Mouse (Mus musculus) erythroblast, embryonic 14.5 days (primary cell): Measurements from ENCODE around the gene Ehd1. TPM values are rescaled to one million over a fixed set of nuclear protein-coding genes. Genes with fewer than 3 reads are reported as not detected.
A peak's percentile ranks its signal among the peaks of the same experiment; 100 is the strongest.
"Not testable (repeated sequence)": the region's sequence is repeated elsewhere in the genome, so short reads cannot be mapped to it uniquely, and the experiment has no call there.

Experiments used
- H3K27me3 ChIP-seq: 2 replicates; pipeline ENCODE4 v1.6.1; 2012; ENCODE audit warnings: inconsistent platforms; ENCODE audit not compliant: control insufficient read depth
- H3K36me3 ChIP-seq: 2 replicates; pipeline ENCODE4 v1.6.1; 2012; ENCODE audit warnings: mild to moderate bottlenecking, inconsistent platforms; ENCODE audit not compliant: control insufficient read depth
- H3K4me1 ChIP-seq: 2 replicates; pipeline ENCODE4 v1.6.1; 2012; ENCODE audit warnings: inconsistent platforms; ENCODE audit not compliant: control insufficient read depth
- H3K4me3 ChIP-seq: replicated peaks from 2 replicates; pipeline ENCODE3; 2012; ENCODE audit warnings: moderate library complexity, mild to moderate bottlenecking, inconsistent platforms
- H3K9me3 ChIP-seq: 2 replicates; pipeline ENCODE4 v1.6.1; 2012; ENCODE audit warnings: low read length, inconsistent platforms, mixed read lengths; ENCODE audit not compliant: control insufficient read depth
- GATA1 ChIP-seq: IDR thresholded peaks from 2 replicates; pipeline ENCODE4 v1.6.1; 2012; ENCODE audit warnings: low read length, inconsistent platforms, mixed read lengths
- TAL1 ChIP-seq: IDR thresholded peaks from 3 replicates; pipeline ENCODE4 v1.6.1; 2012; ENCODE audit warnings: low read length, inconsistent platforms, mixed read lengths
- polyA plus RNA-seq: library from polyadenylated mRNA; stranded (reverse); fragments of >175 nt; gene quantifications from 2 replicates; pipeline ENCODE4 v1.2.3, GENCODE M21; 2012

The Ehd1 gene
- polyA plus RNA-seq, 1 experiment = 32.9 TPM

DNA sequence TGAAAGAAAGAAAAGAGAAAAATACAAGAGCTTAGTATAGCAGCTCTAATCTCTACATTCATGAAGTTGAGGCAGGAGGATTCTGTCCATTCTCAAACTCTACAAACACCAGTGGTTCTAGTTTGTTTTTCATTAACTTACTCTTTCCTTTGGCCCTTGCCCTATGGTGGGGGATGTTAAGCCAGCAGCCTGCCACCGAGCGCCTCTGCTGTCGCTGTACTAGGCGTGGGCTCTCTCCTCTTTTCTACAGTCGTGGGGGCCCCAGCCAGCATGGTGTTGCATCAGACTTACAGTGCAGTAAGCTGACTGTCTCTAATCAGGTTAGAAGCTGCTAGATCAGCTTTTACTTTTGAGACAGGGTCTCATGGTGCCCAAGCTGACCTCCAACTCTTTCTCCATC is 6.5 kb downstream of the Ehd1 start:
- no peaks in the 10 kb centered on the region for H3K27me3 ChIP-seq
- TF ChIP-seq TAL1 = no peak
- no peak for TF ChIP-seq GATA1
- peaks cover 100% of the 10 kb centered on the region for H3K36me3 ChIP-seq
- H3K4me1 ChIP-seq = peaks cover 100% of the 10 kb centered on the region
- H3K4me3 ChIP-seq = peak overlapping the region; percentile 15
- H3K9me3 ChIP-seq = no peaks in the 10 kb centered on the region

DNA sequence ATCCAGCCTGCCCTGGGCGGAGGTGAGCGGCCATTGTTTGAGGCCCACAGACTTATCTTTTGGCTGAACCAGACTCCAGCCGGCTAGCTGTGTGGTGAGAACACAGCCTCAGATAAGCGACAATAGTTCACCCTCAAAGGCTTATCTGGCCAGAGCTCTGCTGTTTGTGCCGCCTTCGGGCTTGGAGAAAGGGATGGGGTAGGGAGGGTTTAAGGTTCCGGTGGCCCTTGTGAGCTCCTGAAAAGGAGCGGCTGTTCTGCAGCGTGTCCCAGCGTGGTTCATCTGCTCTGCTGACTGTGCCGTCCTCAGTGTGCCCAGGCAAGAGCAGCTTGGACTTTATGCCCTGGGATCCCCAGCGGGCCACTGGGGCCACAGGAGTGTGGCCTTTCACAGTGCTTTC is 8.0 kb downstream of the Ehd1 start:
- Histone ChIP-seq H3K4me3 (peak overlapping the region; percentile 56), H3K4me1 (peaks cover 98% of the 10 kb centered on the region), H3K9me3 (no peaks in the 10 kb centered on the region), H3K36me3 (peaks cover 98% of the 10 kb centered on the region), H3K27me3 (no peaks in the 10 kb centered on the region)
- TF ChIP-seq GATA1 = peak; percentile 84
- TF ChIP-seq TAL1 = peak; percentile 36; the same call in 2 of the 3 replicates

DNA sequence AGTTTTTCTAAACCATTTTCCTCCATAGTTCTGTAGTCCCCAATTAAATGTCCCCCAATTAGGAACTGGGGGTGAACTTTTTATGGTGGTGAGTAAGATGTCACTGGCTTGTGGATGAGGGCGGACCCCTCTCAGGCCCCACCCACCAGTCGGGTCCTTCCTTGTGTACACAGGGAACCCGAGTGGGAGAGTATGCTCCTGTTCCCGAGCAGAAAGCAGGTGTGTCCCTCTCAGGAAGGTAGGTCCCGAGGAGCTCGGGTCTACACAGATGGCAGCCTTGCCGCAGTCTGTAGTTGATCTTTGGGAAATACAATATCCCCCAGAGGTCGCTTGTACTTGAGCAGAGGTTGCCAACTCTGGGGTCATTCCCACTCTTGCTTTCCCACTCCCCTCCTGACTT is 8.7 kb downstream of the Ehd1 start:
- H3K4me3 ChIP-seq = peak overlapping the region; percentile 56
- H3K27me3 ChIP-seq = no peaks in the 10 kb centered on the region
- H3K4me1 ChIP-seq = peaks cover 98% of the 10 kb centered on the region
- H3K36me3 ChIP-seq = peaks cover 98% of the 10 kb centered on the region
- no peaks in the 10 kb centered on the region for H3K9me3 ChIP-seq
- no peak for TF ChIP-seq TAL1
- TF ChIP-seq GATA1 = no peak

DNA sequence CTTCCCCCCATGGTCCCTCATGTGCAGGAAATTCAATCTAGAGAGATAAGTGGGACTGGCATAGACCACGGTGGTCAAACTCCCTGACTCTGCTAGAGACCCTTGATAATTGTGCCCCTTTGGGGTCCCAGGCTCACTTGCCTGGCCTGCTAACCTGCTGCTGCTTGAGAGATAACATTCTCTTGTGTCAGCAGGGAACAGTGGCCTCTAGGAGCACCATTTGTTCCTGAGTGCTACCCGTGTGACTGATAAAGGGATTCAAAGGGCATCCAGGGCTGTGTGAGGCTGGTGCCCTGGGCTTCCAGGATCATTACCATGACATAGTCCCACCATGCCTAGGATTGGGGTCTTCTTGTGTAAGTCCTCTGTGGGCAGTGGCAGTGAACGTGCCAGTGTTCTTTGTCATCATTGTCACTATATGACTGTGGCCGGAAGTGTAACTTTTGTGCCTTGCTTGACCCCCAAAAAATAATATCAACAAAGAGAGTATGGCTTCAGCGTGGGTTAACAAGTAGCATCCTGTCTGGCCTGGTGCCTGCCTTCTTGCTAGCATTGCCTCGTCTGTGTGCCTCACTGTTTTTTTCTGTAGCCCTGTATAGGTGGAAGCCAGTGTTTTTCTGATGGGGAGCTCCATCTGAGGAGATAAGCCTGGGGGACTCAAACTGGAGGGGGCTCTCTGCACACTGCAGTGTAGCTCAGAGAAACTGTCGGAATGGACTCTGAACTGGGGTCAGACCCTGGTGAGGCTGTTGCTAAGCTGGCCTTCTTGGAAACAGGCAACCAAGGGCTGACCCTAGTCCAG is 9.3 kb downstream of the Ehd1 start:
- Histone ChIP-seq H3K36me3 (peaks cover 96% of the 10 kb centered on the region), H3K27me3 (no peaks in the 10 kb centered on the region), H3K4me3 (peak overlapping the region; percentile 56), H3K9me3 (no peaks in the 10 kb centered on the region), H3K4me1 (peaks cover 97% of the 10 kb centered on the region)
- TF ChIP-seq GATA1 (no peak), TAL1 (no peak)

DNA sequence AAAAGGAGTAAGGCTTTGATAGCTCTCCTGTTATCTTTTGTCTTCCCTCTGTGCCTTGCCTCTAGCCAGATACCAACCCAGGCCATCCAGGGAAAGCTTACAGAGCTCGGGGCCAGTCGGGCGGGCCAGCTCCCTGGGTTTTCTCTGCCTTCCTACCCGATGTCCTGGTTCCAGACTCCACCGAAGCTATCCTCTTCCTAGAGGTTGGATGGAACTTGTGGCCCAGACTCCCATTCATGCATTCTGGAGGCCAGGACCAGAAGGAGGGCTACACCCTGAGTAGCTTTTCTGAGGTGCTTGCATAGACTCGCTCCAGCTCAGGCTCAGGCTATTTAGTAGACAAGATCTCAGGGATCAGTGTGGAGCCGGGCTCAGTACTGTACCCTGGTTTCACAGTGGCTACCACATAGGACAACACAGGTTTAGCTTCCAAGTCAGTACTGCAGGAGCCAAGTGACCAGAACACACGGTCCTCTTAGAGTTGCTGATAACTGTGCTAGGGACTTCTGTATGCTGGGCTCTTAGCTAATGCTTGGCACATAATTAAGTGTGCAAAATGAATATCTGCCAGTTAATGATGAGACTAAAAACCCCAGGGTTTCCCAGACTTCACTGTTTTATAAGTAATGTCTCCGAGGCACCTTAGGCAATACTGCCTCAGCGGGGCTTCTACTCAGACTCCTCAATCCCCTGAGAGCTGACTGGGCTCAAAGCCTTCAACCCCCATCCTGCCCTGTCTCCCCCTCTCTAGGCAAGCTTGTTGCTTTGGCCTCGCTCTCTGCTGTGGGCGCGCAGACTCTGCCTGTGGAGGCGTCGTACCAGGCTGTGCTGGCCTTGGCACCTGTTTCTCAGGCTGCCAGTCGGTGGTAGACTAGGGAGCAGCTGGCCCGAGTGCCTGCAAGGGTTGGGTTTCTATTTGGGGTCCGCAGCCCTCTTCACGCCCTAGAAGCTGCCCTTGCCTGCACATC is 10.2 kb downstream of the Ehd1 start:
- peaks cover 97% of the 10 kb centered on the region for H3K4me1 ChIP-seq
- peaks cover 96% of the 10 kb centered on the region for H3K36me3 ChIP-seq
- peak overlapping the region; percentile 28 for H3K4me3 ChIP-seq
- H3K27me3 ChIP-seq = no peaks in the 10 kb centered on the region
- H3K9me3 ChIP-seq = no peaks in the 10 kb centered on the region
- TF ChIP-seq GATA1 = no peak
- no peak for TF ChIP-seq TAL1

DNA sequence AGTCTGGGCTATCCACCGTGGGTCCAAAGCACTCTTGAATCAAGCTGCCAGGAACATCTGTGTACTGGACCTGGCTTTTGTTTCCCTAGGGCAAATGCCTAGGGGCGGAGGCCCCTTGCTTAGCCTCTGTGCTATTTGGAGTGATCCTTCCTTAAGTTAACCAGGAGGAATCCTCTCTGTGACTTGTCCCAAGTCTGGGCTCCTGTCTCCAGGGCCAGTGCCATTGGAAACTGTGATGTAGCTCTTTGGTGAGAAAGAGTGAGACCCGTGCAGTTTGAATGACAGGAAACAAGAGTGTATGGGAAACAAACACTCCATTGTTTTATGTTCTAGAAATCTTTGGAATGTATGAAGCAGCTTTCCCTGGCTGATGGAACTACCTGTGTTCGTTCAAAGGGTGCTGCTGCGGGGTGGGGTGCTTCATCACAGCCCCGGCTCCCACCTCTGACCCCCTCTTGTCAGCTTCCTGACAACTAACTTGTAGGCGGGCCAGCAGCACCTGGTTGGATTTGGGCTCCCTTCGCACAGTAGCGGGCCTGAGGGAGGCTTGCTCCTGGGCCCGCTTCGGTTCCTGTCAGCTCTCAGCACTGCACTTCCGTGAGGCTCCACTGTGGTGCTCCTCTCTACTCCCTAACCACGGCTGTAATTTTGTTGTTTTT is 11.8 kb downstream of the Ehd1 start:
- Histone ChIP-seq H3K36me3 (peaks cover 95% of the 10 kb centered on the region), H3K27me3 (no peaks in the 10 kb centered on the region), H3K9me3 (no peaks in the 10 kb centered on the region), H3K4me3 (no peak overlapping the region), H3K4me1 (peaks cover 94% of the 10 kb centered on the region)
- TF ChIP-seq TAL1 = no peak

DNA sequence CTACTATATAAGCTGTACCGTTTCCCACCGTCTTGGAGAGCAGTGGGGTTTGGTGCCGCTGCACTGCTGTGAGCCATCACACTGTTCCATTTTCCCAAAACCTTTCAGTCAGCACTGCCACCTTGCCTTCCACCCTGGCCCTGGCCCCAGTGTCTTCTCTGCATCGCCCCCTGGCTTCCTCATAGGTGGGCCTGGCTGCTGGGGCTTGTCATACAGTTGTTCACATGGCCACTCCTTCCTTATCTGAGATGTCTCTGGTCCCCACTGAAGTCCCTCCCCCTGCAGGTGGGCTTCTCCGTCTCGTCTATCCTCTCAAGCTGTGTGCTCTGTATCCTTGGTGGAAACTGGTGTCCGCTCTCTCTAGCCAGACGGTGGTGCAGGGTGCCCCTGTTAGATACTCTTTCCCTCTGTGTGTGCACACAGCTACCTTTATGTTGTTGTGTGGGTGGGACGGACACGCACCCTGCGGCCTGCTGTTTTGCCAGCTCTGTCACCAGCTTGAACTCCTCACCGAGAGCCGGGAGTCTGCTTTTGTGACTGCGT is 13.2 kb downstream of the Ehd1 start:
- H3K27me3 ChIP-seq = no peaks in the 10 kb centered on the region
- H3K9me3 ChIP-seq = no peaks in the 10 kb centered on the region
- TF ChIP-seq GATA1 = no peak
- no peak for TF ChIP-seq TAL1
- H3K4me1 ChIP-seq = peaks cover 91% of the 10 kb centered on the region
- peaks cover 95% of the 10 kb centered on the region for H3K36me3 ChIP-seq
- H3K4me3 ChIP-seq = no peak overlapping the region

DNA sequence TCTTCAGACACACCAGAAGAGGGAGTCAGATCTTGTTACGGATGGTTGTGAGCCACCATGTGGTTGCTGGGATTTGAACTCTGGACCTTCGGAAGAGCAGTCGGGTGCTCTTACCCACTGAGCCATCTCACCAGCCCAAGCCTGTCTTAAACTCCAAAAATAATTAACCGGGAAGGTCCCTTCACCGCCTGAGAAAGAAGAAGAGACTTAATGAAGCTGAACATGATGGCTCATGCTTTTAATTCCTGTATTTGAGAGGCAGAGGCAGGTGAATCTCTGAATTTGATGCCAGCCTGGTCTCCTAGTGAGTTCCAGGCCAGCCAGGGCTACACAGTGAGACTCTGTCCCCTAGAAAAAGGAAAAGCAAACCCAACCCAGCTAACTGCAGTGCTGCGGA is 14.2 kb downstream of the Ehd1 start:
- H3K4me1 ChIP-seq = peaks cover 91% of the 10 kb centered on the region
- peak overlapping the region; percentile 43 for H3K4me3 ChIP-seq
- H3K9me3 ChIP-seq, H3K27me3 ChIP-seq: not testable (repeated sequence)
- peaks cover 95% of the 10 kb centered on the region for H3K36me3 ChIP-seq

DNA sequence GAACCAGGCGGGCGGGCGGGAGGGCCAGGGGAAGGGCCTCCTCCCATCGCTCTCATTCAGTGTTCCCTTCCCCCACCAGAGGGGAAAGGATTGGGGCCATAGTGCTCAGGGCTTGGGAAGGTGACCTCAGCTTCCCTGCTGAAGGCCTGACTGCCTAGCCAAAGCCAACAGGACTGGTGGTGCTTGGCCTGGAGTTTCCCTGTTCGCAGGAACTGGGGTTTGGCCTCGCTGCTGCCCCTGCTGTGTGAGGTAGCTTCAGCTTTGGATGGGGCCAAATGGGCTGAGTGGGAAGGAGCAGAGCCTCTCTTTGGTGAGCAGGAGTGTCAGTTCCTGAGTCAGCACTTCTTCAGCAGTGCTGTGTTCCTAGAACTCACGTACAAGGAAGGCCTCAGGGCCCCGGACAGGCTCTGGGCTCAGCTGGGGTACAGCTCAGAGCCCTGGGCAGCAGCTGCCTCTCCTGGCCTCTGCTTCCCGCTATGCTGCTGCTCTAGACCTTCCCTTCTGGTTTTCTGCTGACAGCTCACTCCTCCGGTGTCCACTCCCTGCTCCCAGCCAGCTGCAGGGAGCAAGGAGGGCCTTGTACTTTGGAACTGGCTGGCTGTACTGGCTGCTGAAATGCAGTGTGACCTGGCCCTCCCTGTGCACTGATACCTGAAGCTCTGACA is 14.7 kb downstream of the Ehd1 start:
- Histone ChIP-seq H3K9me3 (no peaks in the 10 kb centered on the region), H3K27me3 (no peaks in the 10 kb centered on the region), H3K4me3 (peak overlapping the region; percentile 43), H3K36me3 (peaks cover 95% of the 10 kb centered on the region), H3K4me1 (peaks cover 91% of the 10 kb centered on the region)
- TF ChIP-seq GATA1 (no peak), TAL1 (no peak)
